Mouse (Mus musculus) CD4-positive naive resting alpha-beta T cell, adult 76 days (primary cell): Measurements from ENCODE around the gene Tmem252. TPM values are rescaled to one million over a fixed set of nuclear protein-coding genes. Genes with fewer than 3 reads are reported as not detected.

Experiments
- total RNA-seq: library from RNA; stranded (reverse); gene quantifications from one replicate; pipeline ENCODE4 v1.2.4, GENCODE M21; 2023

Gene Tmem252
- total RNA-seq, result not detected

GRCm38 (mm10) chr19:24673762-24674161 lies at the start of gene Tmem252:
TSS of gene Tmem252 (plus strand) at chr19:24674008.

Other genes with a start within 250 kb of the Tmem252 start
- 30.6 TPM for gene Fam122a, start 196.7 kb upstream of the Tmem252 start, total RNA-seq
- 3.5 TPM for gene Pip5k1b, start 118.1 kb upstream of the Tmem252 start, total RNA-seq
- not detected for gene Pgm5, start 187.8 kb downstream of the Tmem252 start, total RNA-seq
- 43.5 TPM for gene Gm10053, start 201.7 kb downstream of the Tmem252 start, total RNA-seq
- gene Foxd4, start 227.2 kb downstream of the Tmem252 start, total RNA-seq, result not detected